Mouse (Mus musculus) CH12.LX (cell line): ENCODE measurements around the gene B3galt1. TPM values are rescaled to one million over a fixed set of nuclear protein-coding genes. Genes with fewer than 3 reads are reported as not detected.

Experiments used
- DNase-seq: peaks from one replicate; pipeline ENCODE4 v3.0.0-alpha.2; 2013; ENCODE audit errors: extremely low read depth
- H3K27ac ChIP-seq: 2 replicates; pipeline ENCODE4 v1.5.1; 2012; ENCODE audit warnings: low read depth, mild to moderate bottlenecking, control low read depth, moderate library complexity; ENCODE audit not compliant: insufficient read depth
- H3K27me3 ChIP-seq: replicated peaks from 2 replicates; pipeline ENCODE3; 2012; ENCODE audit warnings: inconsistent platforms
- H3K36me3 ChIP-seq, 2 experiments: replicated peaks in 1 of 2; 2 replicates each; pipeline versions ENCODE3 to v1.6.1; 2012; ENCODE audit warnings: inconsistent platforms in 1 of 2, low read length in 1 of 2, mild to moderate bottlenecking in 1 of 2, mixed read lengths in 1 of 2, moderate library complexity in 1 of 2; ENCODE audit not compliant: control insufficient read depth in 1 of 2, insufficient read depth in 1 of 2
- H3K4me1 ChIP-seq, 2 experiments: 2 replicates each; pipeline ENCODE4 v1.6.1; 2012; ENCODE audit warnings: inconsistent platforms in 1 of 2, moderate library complexity in 1 of 2; ENCODE audit not compliant: insufficient read depth in 2 of 2, control insufficient read depth in 1 of 2
- H3K4me2 ChIP-seq: 2 replicates; pipeline ENCODE4 v1.6.1; 2012; ENCODE audit warnings: low read depth, mild to moderate bottlenecking, control low read depth; ENCODE audit not compliant: poor library complexity, insufficient read depth, severe bottlenecking
- H3K4me3 ChIP-seq, 3 experiments: fragments of 150-350 bp in 1 of 3; sonication (generic) in 1 of 3; replicated peaks in 1 of 3; 2 replicates each; pipeline versions ENCODE3 to v1.5.1; 2011 to 2012; ENCODE audit warnings: low read depth in 2 of 3, low read length in 2 of 3, mild to moderate bottlenecking in 2 of 3, moderate library complexity in 2 of 3, control low read depth in 1 of 3, improper control_type of control experiment in 1 of 3, inconsistent platforms in 1 of 3, mixed read lengths in 1 of 3; ENCODE audit not compliant: poor library complexity in 1 of 3
- H3K79me2 ChIP-seq: replicated peaks from 2 replicates; pipeline ENCODE4 v1.6.1; 2012; ENCODE audit warnings: mild to moderate bottlenecking, moderate library complexity; ENCODE audit not compliant: control insufficient read depth, poor library complexity, insufficient read depth, severe bottlenecking; ENCODE audit errors: extremely low read depth
- H3K9ac ChIP-seq: 2 replicates; pipeline ENCODE4 v1.6.1; 2012; ENCODE audit warnings: low read depth, mild to moderate bottlenecking, control low read depth, moderate library complexity; ENCODE audit not compliant: insufficient read depth
- H3K9me3 ChIP-seq: replicated peaks from 2 replicates; pipeline ENCODE3; 2012; ENCODE audit warnings: low read length, inconsistent platforms, mixed read lengths
- CHD2 ChIP-seq: IDR thresholded peaks from 2 replicates; pipeline ENCODE4 v1.6.1; 2011; ENCODE audit warnings: low read length, improper control_type of control experiment
- EP300 ChIP-seq: IDR thresholded peaks from 2 replicates; pipeline ENCODE4 v1.6.1; 2011; ENCODE audit warnings: low read length, improper control_type of control experiment
- ETS1 ChIP-seq: conservative IDR thresholded peaks from 2 replicates; pipeline ENCODE4 v1.6.1; 2012; ENCODE audit warnings: low read depth, mild to moderate bottlenecking, inconsistent platforms, low read length, improper control_type of control experiment, moderate library complexity
- JUND ChIP-seq: conservative IDR thresholded peaks from 2 replicates; pipeline ENCODE4 v1.6.1; 2011; ENCODE audit warnings: low read depth, low read length, improper control_type of control experiment
- KAT2A ChIP-seq: IDR thresholded peaks from 2 replicates; pipeline ENCODE4 v1.6.1; 2012; ENCODE audit warnings: low read length, improper control_type of control experiment, inconsistent platforms; ENCODE audit not compliant: insufficient replicate concordance
- MXI1 ChIP-seq: IDR thresholded peaks from 2 replicates; pipeline ENCODE4 v1.6.1; 2011; ENCODE audit warnings: mild to moderate bottlenecking, low read depth, low read length, improper control_type of control experiment
- MYC ChIP-seq: IDR thresholded peaks from 2 replicates; pipeline ENCODE4 v1.6.1; 2011; ENCODE audit warnings: low read depth, mild to moderate bottlenecking, improper control_type of control experiment, low read length
- SMC3 ChIP-seq: IDR thresholded peaks from 2 replicates; pipeline ENCODE4 v1.6.1; 2011; ENCODE audit warnings: low read depth, low read length, improper control_type of control experiment
- TCF12 ChIP-seq: IDR thresholded peaks from 2 replicates; pipeline ENCODE4 v1.6.1; 2014; ENCODE audit warnings: low read depth, mild to moderate bottlenecking, inconsistent platforms, low read length, improper control_type of control experiment
- USF2 ChIP-seq: conservative IDR thresholded peaks from 2 replicates; pipeline ENCODE4 v1.6.1; 2011; ENCODE audit warnings: low read depth, low read length, improper control_type of control experiment
- dilution Hi-C: fragments of 300-500 bp; cut with MboI; formaldehyde crosslinking; loops from 2 replicates; pipeline ENCODE4 v1.14.3; 2020; ENCODE audit warnings: low sequenced_read_pairs; ENCODE audit not compliant: extremely low pct_unique_long_range_greater_than_20kb, extremely low pct_ligation_motif_present
- in situ Hi-C: fragments of 300-500 bp; cut with MboI; formaldehyde crosslinking; loops from 3 replicates; pipeline ENCODE4 v1.14.3; 2019; ENCODE audit warnings: low sequenced_read_pairs, low pct_ligation_motif_present, low pct_unique_long_range_greater_than_20kb, mixed read lengths
- polyA plus RNA-seq: library from polyadenylated mRNA; unstranded; fragments of >175 nt; gene quantifications from 2 replicates; pipeline ENCODE4 v1.2.1, GENCODE M21; 2012; ENCODE audit warnings: low read depth; ENCODE audit not compliant: insufficient read length
- total RNA-seq, 2 experiments: library from RNA; depleted of rRNA; stranded (reverse); fragments of 300-350 nt in 1 of 2; fragments of >200 nt in 1 of 2; gene quantifications; 2 replicates each; pipeline ENCODE4 v1.2.3; 2012 to 2014

B3galt1 gene
- total and polyA plus RNA-seq, 3 experiments = not detected

DNA sequence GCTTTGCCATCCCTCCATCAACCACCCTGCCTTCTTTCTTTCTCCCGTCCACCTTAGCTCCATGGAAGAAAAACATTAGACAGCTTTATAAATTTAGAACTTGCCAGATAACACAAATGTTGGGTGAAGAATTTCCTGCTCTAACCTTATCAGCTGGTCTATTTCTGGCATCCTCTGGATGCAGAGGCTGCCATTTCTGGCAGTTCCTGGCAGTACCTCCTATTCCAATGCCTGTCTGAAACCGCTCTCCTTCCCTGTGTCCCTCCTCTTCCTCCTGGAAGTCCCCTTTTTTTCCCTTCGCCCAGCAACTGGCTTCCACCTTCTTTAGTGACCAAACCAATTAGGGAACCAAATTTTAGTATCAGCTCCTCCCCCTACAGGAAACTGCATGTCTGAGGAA lies 62.6 kb downstream of the B3galt1 start:
- no peak for TF ChIP-seq USF2
- no peak for TF ChIP-seq MYC
- TF ChIP-seq MXI1 = no peak
- no peak for TF ChIP-seq ETS1
- no peak for TF ChIP-seq JUND
- TF ChIP-seq, all 38 proteins: peak for 0
- Histone ChIP-seq H3K27me3 (no peaks in the 10 kb centered on the region), H3K36me3 (no peaks in the 10 kb centered on the region), H3K27ac (no peak overlapping the region), H3K79me2 (no peaks in the 10 kb centered on the region), H3K9ac (no peak overlapping the region), H3K4me1 (no peaks in the 10 kb centered on the region), H3K4me3 (no peak overlapping the region), H3K4me2 (no peak overlapping the region), H3K9me3 (peaks cover 23% of the 10 kb centered on the region)
- dilution Hi-C loops (no loop called here), in situ Hi-C loops (no loop called here)
- DNase-seq = no peak

DNA sequence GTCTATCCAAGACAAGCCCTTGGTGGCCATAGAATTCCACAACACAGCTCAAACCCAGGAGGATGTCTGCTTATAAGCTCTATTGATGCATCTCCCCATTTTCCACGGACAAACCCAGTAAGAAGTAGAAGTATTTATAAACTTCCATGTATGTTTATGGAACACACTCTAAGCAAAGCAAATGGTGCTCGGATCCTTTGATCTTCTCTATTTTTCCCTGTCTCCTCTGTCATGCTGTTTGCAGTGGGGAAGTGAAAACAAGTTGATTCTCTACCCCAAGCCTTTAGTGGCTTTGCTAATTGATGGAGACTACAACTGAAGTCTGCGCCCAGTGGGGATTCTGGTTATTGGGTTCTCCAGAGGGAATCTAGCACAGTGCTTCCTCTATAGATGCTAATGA lies 89.2 kb downstream of the B3galt1 start:
- DNase-seq = no peak
- TF ChIP-seq CHD2 = no peak
- no peaks in the 10 kb centered on the region for H3K36me3 ChIP-seq
- no peak overlapping the region for H3K27ac ChIP-seq
- dilution Hi-C loops (no loop called here), in situ Hi-C loops (no loop called here)
- H3K4me2 ChIP-seq = no peak overlapping the region
- no peak overlapping the region for H3K4me3 ChIP-seq
- H3K27me3 ChIP-seq = no peaks in the 10 kb centered on the region
- no peaks in the 10 kb centered on the region for H3K4me1 ChIP-seq
- H3K9me3 ChIP-seq = peaks cover 34% of the 10 kb centered on the region
- H3K9ac ChIP-seq = no peak overlapping the region
- H3K79me2 ChIP-seq = no peaks in the 10 kb centered on the region

DNA sequence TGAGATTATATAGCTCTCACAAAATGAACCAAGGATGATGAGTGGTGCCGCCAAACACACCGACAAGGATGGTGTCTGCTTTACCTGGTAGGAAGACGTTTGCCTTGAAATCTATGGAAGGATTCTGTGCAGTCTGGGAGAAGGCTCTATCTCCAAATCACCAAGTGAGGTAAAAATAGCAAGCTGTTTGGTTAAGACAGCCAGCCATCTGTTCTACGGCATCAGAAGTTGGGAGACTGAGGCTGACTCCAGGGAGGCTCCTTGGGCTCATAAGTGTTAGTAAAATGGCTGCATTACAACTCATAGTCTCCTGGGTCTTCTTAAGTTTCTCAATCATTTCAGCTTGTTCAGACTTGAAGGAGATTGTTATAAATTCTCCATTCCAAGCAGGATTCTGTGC lies 91.7 kb downstream of the B3galt1 start:
- H3K9ac ChIP-seq = no peak overlapping the region
- H3K4me2 ChIP-seq = no peak overlapping the region
- TF ChIP-seq SMC3 (no peak), TCF12 (no peak), KAT2A (no peak), CHD2 (no peak), EP300 (no peak)
- TF ChIP-seq, all 38 proteins: peak for 0
- Histone ChIP-seq H3K27ac (no peak overlapping the region), H3K79me2 (no peaks in the 10 kb centered on the region), H3K27me3 (no peaks in the 10 kb centered on the region), H3K4me1 (no peaks in the 10 kb centered on the region), H3K9me3 (peaks cover 32% of the 10 kb centered on the region), H3K36me3 (no peaks in the 10 kb centered on the region), H3K4me3 (no peak overlapping the region)
- dilution Hi-C loops (no loop called here), in situ Hi-C loops (no loop called here)
- DNase-seq = no peak
